Mouse (Mus musculus): ENCODE measurements around the gene Ppm1j.
"Not testable (repeated sequence)": the region's sequence is repeated elsewhere in the genome, so short reads cannot be mapped to it uniquely, and the experiment has no call there.

- TF ChIP-seq CTCF (IDR thresholded peaks at IDR 0.05); EP300 (IDR thresholded peaks at IDR 0.05; ENCODE audit: insufficient read depth, low read depth, low read length): not testable (repeated sequence)
These were observed 32.4 kb downstream of the Ppm1j start for GRCm38 (mm10) chr3:104813227-104813626.

Data from heart, adult 2 months (tissue).